10 mouse cellular contexts compared by ENCODE assay signal in the genomic region with DNA sequence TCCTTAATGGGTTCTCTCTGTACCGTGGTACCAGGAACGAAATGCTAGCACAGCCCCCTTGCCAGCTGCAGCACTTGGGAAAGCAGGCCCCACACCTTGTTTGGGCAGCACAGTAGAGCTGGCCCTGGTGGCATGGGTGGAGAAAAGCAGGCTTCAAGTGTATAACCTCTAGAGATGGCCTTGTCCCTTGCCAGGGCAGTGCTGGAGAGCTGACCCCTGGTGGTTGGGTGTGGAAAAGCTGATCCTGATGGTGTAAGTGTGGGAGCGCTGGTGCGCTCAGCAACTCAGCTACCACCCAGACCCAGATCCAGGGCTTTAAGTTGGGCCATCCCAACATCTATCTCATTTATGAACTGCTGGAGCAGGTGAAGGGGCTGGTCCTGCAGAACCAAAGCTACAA.
DNase-seq lines count a peak whose midpoint lies in the region; ATAC-seq lines count a peak whose summit lies in the region.
"Had no signal": no experiment of that assay in that cellular context is flagged by ENCODE, and none has a peak within 500 bp of the region (broad histone marks: within the 10 kb centered on the region; RNA-seq: fewer than 3 reads in every experiment).

No protein-coding gene starts in this region.

- no peaks in the 10 kb centered on the region for H3K36me3 ChIP-seq in forebrain, embryonic 10.5 days (replicated peaks)
- H3K36me3 ChIP-seq in forebrain, embryonic 12.5 days (replicated peaks), result no peaks in the 10 kb centered on the region
- no peaks in the 10 kb centered on the region for H3K36me3 ChIP-seq in neural tube, embryonic 15.5 days
- H3K36me3 ChIP-seq in limb, embryonic 11.5 days (ENCODE audit: control insufficient read depth, insufficient read depth, low read length), result no peaks in the 10 kb centered on the region

- no peak overlapping the region for H3K9ac ChIP-seq in forebrain, embryonic 12.5 days
- no peak overlapping the region for H3K9ac ChIP-seq in neural tube, embryonic 15.5 days (replicated peaks)
- H3K9ac ChIP-seq in limb, embryonic 11.5 days (ENCODE audit: low read length), result no peak overlapping the region

- no peak overlapping the region for H3K4me2 ChIP-seq in forebrain, embryonic 12.5 days
- no peak overlapping the region for H3K4me2 ChIP-seq in neural tube, embryonic 15.5 days
- no peak overlapping the region for H3K4me2 ChIP-seq in limb, embryonic 11.5 days (ENCODE audit: low read depth, severe bottlenecking)

- ATAC-seq in forebrain, embryonic 12.5 days (ENCODE audit: low FRiP score), result no peak
- ATAC-seq in neural tube, embryonic 15.5 days (ENCODE audit: low FRiP score), result no peak
- ATAC-seq in limb, embryonic 11.5 days (ENCODE audit: insufficient number of reproducible peaks, low FRiP score, low TSS enrichment, low read depth), result no peak
- ATAC-seq: intestine, embryonic 16.5 days had no signal

- no peaks in the 10 kb centered on the region for H3K9me3 ChIP-seq in forebrain, embryonic 10.5 days
- H3K9me3 ChIP-seq in forebrain, embryonic 12.5 days, result no peaks in the 10 kb centered on the region
- H3K9me3 ChIP-seq in neural tube, embryonic 15.5 days (replicated peaks), result no peaks in the 10 kb centered on the region
- H3K9me3 ChIP-seq in limb, embryonic 11.5 days (ENCODE audit: control insufficient read depth, low read length), result no peaks in the 10 kb centered on the region

- H3K27me3 ChIP-seq in forebrain, embryonic 10.5 days (ENCODE audit: poor library complexity, severe bottlenecking), result no peaks in the 10 kb centered on the region
- no peaks in the 10 kb centered on the region for H3K27me3 ChIP-seq in forebrain, embryonic 12.5 days
- no peaks in the 10 kb centered on the region for H3K27me3 ChIP-seq in neural tube, embryonic 15.5 days (replicated peaks)
- H3K27me3 ChIP-seq in limb, embryonic 11.5 days (ENCODE audit: control insufficient read depth, insufficient read depth, low read length), result no peaks in the 10 kb centered on the region

- WGBS in forebrain, embryonic 10.5 days, result 86% methylated on average over 4 of the region's 4 CpGs
- WGBS in forebrain, embryonic 12.5 days, result 90% methylated on average over 4 of the region's 4 CpGs
- WGBS in neural tube, embryonic 15.5 days, result 91% methylated on average over 4 of the region's 4 CpGs
- WGBS in limb, embryonic 11.5 days, result 71% methylated on average over 4 of the region's 4 CpGs

- DNase-seq in forebrain, embryonic 10.5 days (ENCODE audit: extremely low spot score, low spot score), result peak; percentile 30
- DNase-seq in neural tube, embryonic 10.5 days (ENCODE audit: extremely low spot score, low spot score), result peak; percentile 18
- DNase-seq in limb, embryonic 11.5 days (ENCODE audit: low spot score), result peak; percentile 27
- peak; percentile 3 for DNase-seq in thymus, postnatal 25 days
- no peak for DNase-seq in layer of hippocampus, postnatal 14 days (ENCODE audit: low spot score in 2 of 2)
- no peak for DNase-seq in layer of hippocampus, postnatal 25 days (ENCODE audit: extremely low spot score in 1 of 2, low spot score in 1 of 2)
- DNase-seq: cerebellum, adult 8-10 months had no signal

- H3K4me1 ChIP-seq in forebrain, embryonic 10.5 days, result peaks cover 17% of the 10 kb centered on the region
- H3K4me1 ChIP-seq in forebrain, embryonic 12.5 days, result peaks cover 17% of the 10 kb centered on the region
- H3K4me1 ChIP-seq in neural tube, embryonic 15.5 days, result peaks cover 15% of the 10 kb centered on the region
- H3K4me1 ChIP-seq in limb, embryonic 11.5 days (ENCODE audit: control insufficient read depth, insufficient read depth, low read length), result no peaks in the 10 kb centered on the region

- H3K27ac ChIP-seq in forebrain, embryonic 10.5 days, result no peak overlapping the region
- H3K27ac ChIP-seq in forebrain, embryonic 12.5 days, result no peak overlapping the region
- no peak overlapping the region for H3K27ac ChIP-seq in neural tube, embryonic 15.5 days (replicated peaks)
- H3K27ac ChIP-seq in limb, embryonic 11.5 days (replicated peaks; ENCODE audit: low read depth, low read length), result no peak overlapping the region

- no peak overlapping the region for H3K4me3 ChIP-seq in forebrain, embryonic 10.5 days
- no peak overlapping the region for H3K4me3 ChIP-seq in forebrain, embryonic 12.5 days (replicated peaks)
- no peak overlapping the region for H3K4me3 ChIP-seq in neural tube, embryonic 15.5 days (replicated peaks)
- H3K4me3 ChIP-seq in limb, embryonic 11.5 days (ENCODE audit: low read depth, low read length), result no peak overlapping the region

Comparison
In these comparisons a context has a peak if more than half of its experiments do, and no peak if none do; other contexts are left out.
1. DNase-seq: peak in forebrain, embryonic 10.5 days (single experiment), neural tube, embryonic 10.5 days (single experiment), limb, embryonic 11.5 days (single experiment) and thymus, postnatal 25 days (single experiment); none in layer of hippocampus, postnatal 14 days (0 of 2) and layer of hippocampus, postnatal 25 days (0 of 2).